Mouse (Mus musculus): Measurements from ENCODE around the gene Btbd7.

DNA sequence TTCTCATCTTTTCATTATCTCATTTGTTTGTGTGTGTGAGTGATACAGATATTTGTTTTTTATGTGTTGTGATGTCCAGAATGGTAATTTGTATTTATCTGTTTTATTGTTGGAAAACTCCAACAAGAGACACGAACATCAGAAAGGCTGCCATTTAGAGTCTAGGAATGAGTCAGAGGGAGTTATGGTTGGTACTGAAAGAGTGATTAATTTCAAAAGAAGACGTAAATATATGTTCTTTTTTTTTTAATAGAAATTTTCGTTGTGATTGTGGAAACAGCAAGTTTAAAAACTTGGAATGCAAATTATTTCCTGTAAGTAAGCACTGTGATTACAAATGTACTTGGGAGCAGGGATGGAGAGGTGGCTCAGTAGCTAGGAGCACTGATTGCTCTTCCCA is 116.6 kb downstream of the Btbd7 start:
- TF ChIP-seq CTCF (conservative IDR thresholded peaks at IDR 0.05; ENCODE audit: insufficient read depth, insufficient read length, low read depth, low read length) = no peak
- TF ChIP-seq POLR2A (IDR thresholded peaks at IDR 0.05; ENCODE audit: low read depth, low read length) = no peak
